Mouse (Mus musculus) CD4-positive, CD25-positive, alpha-beta regulatory T cell, adult 2 months (primary cell): ENCODE measurements around the gene Tgds.
"Not testable (repeated sequence)": the region's sequence is repeated elsewhere in the genome, so short reads cannot be mapped to it uniquely, and the experiment has no call there.

Source experiments
- DNase-seq: peaks from one replicate; pipeline ENCODE4 v3.0.0-alpha.2; 2012; ENCODE audit warnings: low read depth, low spot score

The Tgds gene

GRCm38 (mm10) chr14:118132642-118132977 is at the start of gene Tgds:
TSS of gene Tgds (minus strand) at chr14:118132755.
- peak; percentile 99 for DNase-seq

GRCm38 (mm10) chr14:118180711-118181177 is 48.2 kb upstream of the Tgds start:
- no peak for DNase-seq

DNA sequence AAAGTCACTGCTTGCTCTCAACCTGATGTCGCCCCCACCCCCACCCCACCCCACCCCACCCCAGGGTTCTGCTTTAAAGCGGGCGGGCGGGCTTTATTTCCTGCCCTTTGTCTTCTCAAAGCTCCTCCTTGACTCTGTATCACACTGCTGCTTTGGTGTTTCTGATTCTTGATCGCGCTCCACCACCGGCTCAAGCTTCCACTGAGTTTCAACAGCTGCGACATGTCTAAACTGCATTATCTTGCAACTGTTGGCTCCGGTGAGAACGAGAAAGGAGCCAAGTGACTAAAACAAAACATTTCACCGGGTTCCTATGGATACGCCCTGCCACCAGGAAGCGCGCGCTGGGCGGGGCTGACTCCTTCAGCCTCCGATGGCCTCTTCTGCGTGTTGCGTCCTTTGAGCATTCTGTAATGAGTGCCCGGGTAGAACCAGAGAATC is 47.6 kb upstream of the Tgds start:
- DNase-seq: peak; percentile 81

GRCm38 (mm10) chr14:118179701-118180100 is 47.1 kb upstream of the Tgds start:
- DNase-seq: no peak

DNA sequence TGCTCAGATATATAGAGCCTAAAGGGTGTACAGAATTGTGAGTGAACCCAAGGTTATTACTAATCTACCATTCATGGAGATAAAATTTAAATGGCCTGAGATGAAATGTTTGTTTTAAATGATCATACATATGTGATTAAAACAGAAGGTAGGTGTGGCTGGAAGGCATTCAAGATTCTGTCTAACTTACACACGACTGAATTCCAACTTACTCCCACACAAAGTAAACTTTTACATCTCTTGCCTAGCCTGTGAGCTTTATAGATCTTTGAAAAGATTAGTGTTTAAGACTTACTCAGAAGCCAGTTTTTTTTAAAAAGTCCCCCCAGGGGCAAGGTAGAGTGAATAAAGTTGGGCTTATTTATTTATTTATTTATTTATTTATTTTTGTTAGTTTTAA is 46.7 kb upstream of the Tgds start:
- DNase-seq: no peak

- DNase-seq: no peak
Measured at GRCm38 (mm10) chr14:118175694-118176085, 43.1 kb upstream of the Tgds start.

- DNase-seq: no peak
Measured at GRCm38 (mm10) chr14:118175071-118175693, 42.6 kb upstream of the Tgds start.

DNA sequence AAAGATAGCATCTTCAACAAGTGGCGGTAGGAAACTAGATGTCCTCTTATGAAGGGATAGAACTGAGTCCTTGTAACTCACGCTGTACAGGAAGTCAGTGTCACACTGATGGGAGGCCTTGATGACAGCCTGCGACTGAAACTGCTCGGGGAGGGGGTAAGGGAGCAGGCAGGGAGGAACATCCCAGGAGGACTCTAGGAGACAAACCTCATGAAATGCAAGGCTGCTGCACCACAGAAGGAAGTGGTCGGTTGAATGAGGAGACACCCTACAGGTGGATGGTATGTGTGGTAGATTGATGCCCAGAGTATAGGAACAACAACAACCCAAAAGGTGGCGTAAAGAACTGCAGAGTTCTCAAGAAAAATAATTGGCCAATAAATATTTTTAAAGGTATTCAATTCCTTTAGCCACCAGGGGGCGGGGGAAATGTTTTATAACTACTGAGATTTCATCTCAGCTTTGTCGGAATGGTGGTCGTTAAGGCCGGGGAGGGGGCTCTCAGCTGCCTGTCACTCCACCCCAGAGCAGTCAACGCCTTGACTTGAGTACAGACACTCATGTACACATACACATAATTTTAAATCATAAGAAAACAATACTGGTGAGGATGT is 41.1 kb upstream of the Tgds start:
- peak; percentile 43 for DNase-seq

GRCm38 (mm10) chr14:118168776-118169175 is 36.2 kb upstream of the Tgds start:
- DNase-seq: no peak

DNA sequence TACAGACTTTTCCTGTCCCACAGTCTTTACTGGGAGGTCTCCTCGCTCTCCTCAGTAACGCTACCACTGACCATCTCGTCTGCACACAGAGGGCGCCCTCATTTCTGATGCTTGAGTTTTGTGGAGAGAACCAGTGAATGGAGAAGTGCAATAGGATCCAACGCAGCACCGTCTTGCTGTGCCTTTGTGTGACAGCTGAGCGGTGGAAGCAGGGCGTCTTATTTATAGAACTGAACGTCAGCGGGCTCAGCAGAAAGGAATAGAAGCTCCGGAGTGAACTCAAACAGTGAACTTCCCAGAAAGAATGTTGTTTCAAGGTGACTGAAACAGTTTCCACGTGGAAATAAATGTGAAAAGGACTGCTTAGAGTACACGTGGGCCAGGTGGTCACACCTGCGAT is 30.1 kb upstream of the Tgds start:
- no peak for DNase-seq

DNA sequence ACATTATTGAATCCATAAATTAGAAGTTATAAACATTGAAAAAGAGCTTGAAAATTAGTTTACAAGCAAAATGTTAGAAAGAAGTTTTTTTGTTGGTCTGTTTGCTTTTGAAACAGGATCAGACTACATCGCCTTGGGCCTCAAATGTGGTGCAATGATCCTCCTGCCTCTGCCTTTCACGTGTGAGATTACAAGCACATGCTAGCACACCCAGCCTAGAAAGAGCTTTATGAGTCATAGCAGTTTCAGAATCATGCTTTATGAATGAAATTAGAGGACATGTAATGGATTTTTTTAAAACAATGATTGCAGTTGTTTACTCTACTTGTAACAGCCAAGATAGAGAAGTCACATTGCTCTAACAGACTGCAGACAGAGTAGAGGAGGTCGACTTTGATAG is 29.2 kb upstream of the Tgds start:
- no peak for DNase-seq

DNA sequence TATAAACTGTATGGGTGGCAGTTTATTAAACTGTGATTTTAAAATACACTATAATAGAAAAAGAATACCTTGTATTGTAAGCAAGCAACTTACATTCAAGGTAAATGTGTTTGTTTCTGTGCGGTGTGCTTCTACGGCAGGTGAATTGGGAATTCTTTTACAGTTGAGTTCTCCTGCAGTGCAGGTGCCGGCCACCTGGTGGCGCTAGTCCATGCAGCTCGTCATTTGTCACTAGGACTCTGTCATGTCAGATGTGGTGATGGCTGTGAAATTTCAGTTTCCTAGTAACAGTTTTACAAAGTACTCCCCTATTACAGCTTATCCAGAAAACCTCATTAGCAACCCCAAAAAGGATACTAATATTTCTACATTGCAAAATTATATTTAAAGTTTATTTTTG is 24.6 kb upstream of the Tgds start:
- DNase-seq: peak; percentile 79

DNA sequence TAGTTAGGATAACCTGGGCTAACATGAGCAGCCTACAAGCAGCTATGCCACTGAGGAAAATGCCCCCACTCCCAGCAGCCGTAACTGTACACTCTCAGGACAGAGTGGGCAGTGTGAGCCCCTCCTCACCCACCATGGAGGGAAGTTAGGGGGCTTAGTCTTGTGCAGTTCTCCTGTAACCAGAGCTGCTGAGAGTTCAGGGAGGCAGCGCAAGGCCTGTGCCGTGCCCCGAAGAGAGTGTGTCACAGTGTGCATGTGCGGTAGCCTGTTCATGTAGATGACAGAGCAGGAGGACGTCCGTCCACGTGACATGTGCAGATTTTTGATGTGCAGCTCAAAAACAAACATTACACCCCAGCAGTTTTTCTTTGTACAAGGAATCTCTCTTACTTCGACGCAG is 24.2 kb upstream of the Tgds start:
- no peak for DNase-seq

DNA sequence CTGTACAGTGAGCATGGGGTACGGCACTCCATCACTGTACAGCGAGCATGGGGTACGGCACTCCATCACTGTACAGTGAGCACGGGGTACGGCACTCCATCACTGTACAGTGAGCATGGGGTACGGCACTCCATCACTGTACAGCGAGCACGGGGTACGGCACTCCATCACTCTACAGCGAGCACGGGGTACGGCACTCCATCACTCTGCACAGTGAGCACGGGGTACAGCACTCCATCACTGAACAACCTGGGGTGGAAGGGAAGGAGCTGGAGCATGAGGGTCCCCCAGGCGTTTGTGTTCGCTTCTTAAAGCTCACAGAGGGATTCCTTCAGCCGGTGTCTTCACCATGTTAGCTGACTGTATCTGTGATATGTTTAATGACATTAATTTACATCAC is 23.5 kb upstream of the Tgds start:
- DNase-seq: not testable (repeated sequence)

DNA sequence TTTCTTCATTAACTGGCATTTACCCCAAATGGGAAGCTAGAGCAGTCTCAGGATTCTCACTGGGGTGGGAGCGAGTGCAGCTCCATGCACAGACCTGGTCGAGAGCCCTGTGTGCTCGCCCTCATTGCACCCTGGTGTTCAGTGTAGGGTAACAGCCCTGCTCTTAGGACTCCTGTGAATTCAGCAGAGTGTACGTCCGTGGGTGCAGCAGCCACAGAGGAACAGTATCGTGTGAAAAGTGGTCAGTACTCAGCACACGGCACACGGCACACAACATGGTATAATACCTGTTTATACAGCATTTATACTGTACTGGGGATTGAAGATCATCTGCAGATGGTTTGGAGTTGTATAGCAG is 19.7 kb upstream of the Tgds start:
- no peak for DNase-seq

DNA sequence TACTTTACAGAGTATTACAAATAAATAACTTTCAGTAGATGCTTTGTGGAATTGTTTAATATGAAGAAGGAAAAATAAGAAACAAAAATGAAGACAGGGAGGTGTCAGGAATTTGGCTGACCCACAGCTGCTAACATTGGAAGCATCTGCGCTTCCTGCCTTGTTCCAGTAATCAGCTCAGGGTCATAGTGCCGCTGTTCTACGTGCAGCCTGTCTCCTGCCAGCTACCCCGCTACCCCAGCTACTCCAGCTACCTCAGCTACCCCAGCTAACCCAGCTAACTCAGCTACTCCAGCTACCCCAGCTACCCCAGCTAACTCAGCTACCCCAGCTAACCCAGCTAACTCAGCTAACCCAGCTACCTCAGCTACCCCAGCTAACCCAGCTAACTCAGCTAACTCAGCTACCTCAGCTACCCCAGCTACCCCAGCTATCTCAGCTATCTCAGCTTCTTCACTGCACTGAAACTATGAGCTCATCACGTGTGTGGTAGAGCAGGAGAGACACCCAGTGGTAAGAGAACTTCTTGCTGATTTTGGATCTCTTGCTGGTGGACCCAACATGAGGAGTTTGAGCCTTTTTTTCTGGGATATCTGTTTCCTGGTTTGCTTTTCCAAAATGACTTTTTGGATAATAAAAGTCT is 19.2 kb upstream of the Tgds start:
- peak; percentile 19 for DNase-seq

DNA sequence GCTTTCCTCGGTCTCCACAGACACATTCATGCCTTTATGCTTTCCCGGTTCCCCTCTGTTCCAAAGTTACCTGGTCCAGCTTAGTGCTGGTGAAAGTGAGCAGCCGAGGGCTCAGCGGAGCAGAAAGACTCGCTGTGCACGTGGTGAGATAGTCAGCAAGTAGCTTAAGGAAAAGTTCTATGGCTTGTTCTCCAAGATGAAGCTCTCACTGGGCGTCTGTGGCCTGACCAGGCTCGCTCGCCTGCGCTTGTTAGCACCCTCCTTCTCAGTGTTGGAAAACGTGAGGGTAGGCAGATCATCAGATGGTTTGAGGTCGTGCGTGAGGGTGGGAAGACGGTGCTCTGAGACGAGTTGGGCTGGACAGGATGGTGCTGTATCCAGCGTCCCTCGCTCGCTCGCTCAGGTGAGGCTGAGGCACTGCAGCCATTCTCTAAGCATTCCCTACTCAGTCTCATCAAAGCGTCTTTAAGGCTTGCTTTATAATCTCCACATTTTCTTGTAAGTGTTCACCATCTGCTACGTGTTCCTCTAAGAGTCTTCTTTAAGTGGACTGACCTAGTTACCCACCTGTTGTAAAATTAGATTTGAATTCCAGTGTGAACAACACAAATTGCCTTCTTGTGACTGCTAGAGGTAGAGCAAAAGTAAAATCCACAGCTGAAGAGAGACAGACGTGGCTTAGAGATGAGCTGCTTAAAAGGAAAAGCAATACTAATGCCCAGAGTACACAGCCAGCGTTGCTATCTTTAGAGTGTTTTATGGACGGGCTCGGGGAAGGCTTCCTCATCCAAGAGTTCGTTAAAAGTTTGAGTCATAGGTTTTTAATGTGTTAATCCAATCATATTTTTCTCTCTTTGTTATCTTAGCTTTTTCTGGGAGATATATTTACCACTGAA is 18.3 kb upstream of the Tgds start:
- DNase-seq: no peak

GRCm38 (mm10) chr14:118148554-118148953 is 16.0 kb upstream of the Tgds start:
- no peak for DNase-seq

DNA sequence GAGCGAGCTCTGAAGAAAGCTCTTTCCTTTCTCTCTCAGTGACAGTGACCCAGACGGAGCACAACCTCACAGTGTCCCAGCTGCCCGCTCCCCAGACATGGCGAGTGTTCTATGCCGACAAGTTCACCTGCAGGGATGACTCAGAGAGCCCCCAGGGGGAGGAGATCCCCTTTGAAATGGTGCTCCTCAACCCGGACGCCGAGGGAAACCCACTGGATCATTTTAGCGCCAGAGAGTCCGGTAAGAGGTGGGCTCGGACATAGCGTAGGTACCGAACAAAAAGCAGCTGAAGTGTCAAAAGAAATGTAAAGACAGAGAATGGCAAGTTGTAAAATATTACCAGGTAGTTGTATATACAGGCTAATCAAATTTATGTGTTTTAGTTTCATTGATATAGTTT is 15.5 kb upstream of the Tgds start:
- no peak for DNase-seq

- no peak for DNase-seq
Measured at GRCm38 (mm10) chr14:118142283-118142682, 9.7 kb upstream of the Tgds start.

- DNase-seq: no peak
Measured at GRCm38 (mm10) chr14:118137487-118137886, 4.9 kb upstream of the Tgds start.

DNA sequence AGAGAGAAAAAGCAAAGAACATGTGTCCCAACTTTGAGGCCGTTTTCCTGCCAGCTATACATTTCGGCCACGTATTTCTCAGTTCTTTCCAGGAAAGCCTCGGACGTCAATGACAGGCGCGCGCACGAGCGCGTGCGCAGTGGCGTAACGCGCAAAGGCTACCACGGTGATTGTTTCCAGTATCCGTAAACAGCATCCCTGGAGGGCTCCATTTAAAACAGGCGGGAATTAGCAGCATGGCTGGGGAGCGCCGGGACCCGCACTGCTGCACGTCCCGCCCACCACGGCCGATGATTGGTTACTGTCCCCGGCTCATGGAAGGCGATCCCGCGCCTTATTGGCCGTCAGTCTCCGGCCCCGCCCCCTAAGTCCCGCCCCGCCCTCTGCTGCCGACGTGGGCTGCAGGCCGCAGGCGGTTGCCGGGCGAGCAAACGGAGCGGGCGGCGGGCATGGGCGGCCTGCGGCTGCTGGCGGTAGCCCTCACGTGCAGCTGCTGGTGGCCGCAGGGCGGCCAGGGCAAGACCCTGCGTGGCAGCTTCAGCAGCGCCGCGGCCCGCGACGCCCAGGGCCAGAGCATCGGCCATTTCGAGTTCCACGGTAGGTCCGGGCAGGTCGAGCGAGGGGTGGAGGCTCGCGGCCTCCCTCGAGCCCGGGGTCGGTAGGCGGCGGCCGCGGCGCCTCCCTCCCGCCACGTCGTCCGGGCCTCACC is 4.3 kb upstream of the Tgds start, which contains the start of gene Gpr180:
Gene Gpr180 (plus strand): TSS at position 415 of the 709 bp plus-strand sequence.
- DNase-seq: peak; percentile 98
